ENCODE assay signal across 26 mouse cellular contexts in the genomic region with DNA sequence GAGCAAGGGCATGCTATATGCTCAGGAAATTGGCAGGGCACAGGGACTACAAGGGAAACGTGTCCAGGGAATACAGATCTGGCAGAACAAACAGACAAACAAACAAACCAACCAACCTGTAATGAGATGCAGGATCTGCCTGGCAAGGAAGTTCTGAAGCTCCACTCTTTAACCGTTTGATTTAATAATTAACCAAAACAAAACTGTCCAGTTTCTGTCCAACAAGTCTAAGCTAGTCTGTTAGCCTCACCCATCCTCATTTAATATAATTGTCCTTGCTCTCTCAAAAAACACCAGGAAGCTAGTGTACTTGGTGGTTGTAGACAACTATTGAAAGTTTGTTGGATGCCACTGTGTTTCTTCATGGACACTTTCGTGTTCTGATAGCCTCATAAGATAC.
DNase-seq lines count a peak whose midpoint lies in the region; ATAC-seq and TF ChIP-seq lines count a peak whose summit lies in the region.
"Had no signal": no experiment of that assay in that cellular context is flagged by ENCODE, and none has a peak within 500 bp of the region (broad histone marks: within the 10 kb centered on the region; RNA-seq: fewer than 3 reads in every experiment).

No protein-coding gene starts in this region.

- no peak overlapping the region for H3K4me3 ChIP-seq in intestine, embryonic 15.5 days (replicated peaks)
- no peak overlapping the region for H3K4me3 ChIP-seq in intestine, postnatal 0 days (ENCODE audit: low read depth, low read length)
- H3K4me3 ChIP-seq in kidney, adult 2 months (ENCODE audit: insufficient read depth, low read depth, low read length) = no peak overlapping the region
- H3K4me3 ChIP-seq in liver, adult 2 months (ENCODE audit: insufficient read depth, low read depth, low read length) = no peak overlapping the region
- H3K4me3 ChIP-seq: embryonic facial prominence, embryonic 12.5 days; erythroblast, embryonic 14.5 days; forebrain, embryonic 12.5 days; forebrain, embryonic 15.5 days; hindbrain, embryonic 12.5 days; hindbrain, embryonic 15.5 days had no signal

- H3K79me2 ChIP-seq in liver, adult 2 months (ENCODE audit: control insufficient read depth, insufficient read depth, low read length) = no peaks in the 10 kb centered on the region

- peak; percentile 70 for DNase-seq in kidney, adult 2 months
- no peak for DNase-seq in kidney, postnatal 10 days
- peak; percentile 14 for DNase-seq in liver, adult 2 months (ENCODE audit: extremely low read depth, low read depth, low spot score)
- DNase-seq in liver = no peak
- no peak for DNase-seq in spleen, postnatal 4 days (ENCODE audit: low spot score in 2 of 2)
- DNase-seq: adrenal gland, postnatal 10 days; adrenal gland, postnatal 36 days; B cell, adult 2 months; cerebellum, adult 18-20 months; cerebellum, adult 9-10 months; cerebellum, postnatal 14 days; gastrocnemius, postnatal 10 days; gastrocnemius, postnatal 36 days; heart, adult 11 months had no signal

- H3K4me1 ChIP-seq in intestine, embryonic 15.5 days (replicated peaks) = no peaks in the 10 kb centered on the region
- H3K4me1 ChIP-seq in intestine, postnatal 0 days (replicated peaks; ENCODE audit: control insufficient read depth, insufficient read depth, low read length) = no peaks in the 10 kb centered on the region
- peaks cover 8% of the 10 kb centered on the region; the same call in 1 of the 2 replicates for H3K4me1 ChIP-seq in kidney, adult 2 months (ENCODE audit: control insufficient read depth, insufficient read depth, low read length)
- no peaks in the 10 kb centered on the region for H3K4me1 ChIP-seq in liver, adult 2 months (ENCODE audit: control insufficient read depth, insufficient read depth, low read length)
- H3K4me1 ChIP-seq: embryonic facial prominence, embryonic 12.5 days; forebrain, embryonic 15.5 days; hindbrain, embryonic 12.5 days; hindbrain, embryonic 15.5 days had no signal

- H3K27me3 ChIP-seq in intestine, embryonic 15.5 days (replicated peaks) = no peaks in the 10 kb centered on the region
- no peaks in the 10 kb centered on the region for H3K27me3 ChIP-seq in intestine, postnatal 0 days (replicated peaks; ENCODE audit: control insufficient read depth, insufficient read depth, low read length)
- H3K27me3 ChIP-seq in kidney, adult 2 months (replicated peaks; ENCODE audit: control insufficient read depth, insufficient read depth, low read length) = no peaks in the 10 kb centered on the region
- no peaks in the 10 kb centered on the region for H3K27me3 ChIP-seq in liver, adult 2 months (ENCODE audit: control insufficient read depth, insufficient read depth, low read length)
- H3K27me3 ChIP-seq: CH12.LX; embryonic facial prominence, embryonic 12.5 days; forebrain, embryonic 12.5 days; forebrain, embryonic 15.5 days; hindbrain, embryonic 12.5 days; hindbrain, embryonic 15.5 days had no signal

- H3K9me3 ChIP-seq in intestine, embryonic 15.5 days = no peaks in the 10 kb centered on the region
- no peaks in the 10 kb centered on the region for H3K9me3 ChIP-seq in intestine, postnatal 0 days (ENCODE audit: control insufficient read depth)
- H3K9me3 ChIP-seq: embryonic facial prominence, embryonic 12.5 days; forebrain, embryonic 12.5 days; forebrain, embryonic 15.5 days; G1E; hindbrain, embryonic 12.5 days; hindbrain, embryonic 15.5 days had no signal

- no peak for TF ChIP-seq CTCF in intestine, postnatal 0 days (IDR thresholded peaks at IDR 0.05; ENCODE audit: low read depth)
- TF ChIP-seq CTCF in kidney, adult 2 months (conservative IDR thresholded peaks at IDR 0.05; ENCODE audit: insufficient read depth, insufficient read length, low read depth, low read length) = no peak
- no peak for TF ChIP-seq CTCF in liver, adult 2 months (IDR thresholded peaks at IDR 0.05; ENCODE audit: low read depth, low read length)

- no peak overlapping the region for H3K4me2 ChIP-seq in intestine, embryonic 15.5 days (replicated peaks)
- H3K4me2 ChIP-seq in intestine, postnatal 0 days (replicated peaks; ENCODE audit: low read depth) = no peak overlapping the region
- H3K4me2 ChIP-seq: embryonic facial prominence, embryonic 12.5 days; forebrain, embryonic 12.5 days; forebrain, embryonic 15.5 days; heart, embryonic 11.5 days; hindbrain, embryonic 12.5 days; hindbrain, embryonic 15.5 days had no signal

- peak; percentile 84 for ATAC-seq in intestine, embryonic 15.5 days
- no peak for ATAC-seq in intestine, postnatal 0 days
- ATAC-seq: forebrain, embryonic 15.5 days; Patski had no signal

- no peak overlapping the region for H3K9ac ChIP-seq in intestine, embryonic 15.5 days
- no peak overlapping the region for H3K9ac ChIP-seq in intestine, postnatal 0 days (ENCODE audit: low read depth, low read length)
- H3K9ac ChIP-seq in liver, adult 2 months (ENCODE audit: low read depth, low read length) = no peak overlapping the region
- H3K9ac ChIP-seq: embryonic facial prominence, embryonic 12.5 days; forebrain, embryonic 12.5 days; forebrain, embryonic 15.5 days; hindbrain, embryonic 12.5 days; hindbrain, embryonic 15.5 days had no signal

- no peak for TF ChIP-seq POLR2A in kidney, adult 2 months (IDR thresholded peaks at IDR 0.05; ENCODE audit: low read depth, low read length)
- TF ChIP-seq POLR2A in liver, adult 2 months (IDR thresholded peaks at IDR 0.05; ENCODE audit: extremely low read depth, insufficient read depth, low read length) = no peak

- no peak overlapping the region for H3K27ac ChIP-seq in intestine, embryonic 15.5 days
- H3K27ac ChIP-seq in intestine, postnatal 0 days (ENCODE audit: low read depth, low read length) = no peak overlapping the region
- H3K27ac ChIP-seq in kidney, adult 2 months (ENCODE audit: insufficient read depth, low read depth, low read length) = peak overlapping the region; percentile 97
- H3K27ac ChIP-seq in liver, adult 2 months (replicated peaks; ENCODE audit: insufficient read depth, low read depth, low read length) = no peak overlapping the region
- H3K27ac ChIP-seq: embryonic facial prominence, embryonic 12.5 days; forebrain, embryonic 12.5 days; forebrain, embryonic 15.5 days; hindbrain, embryonic 12.5 days; hindbrain, embryonic 15.5 days had no signal

- H3K36me3 ChIP-seq in intestine, embryonic 15.5 days = no peaks in the 10 kb centered on the region
- no peaks in the 10 kb centered on the region for H3K36me3 ChIP-seq in intestine, postnatal 0 days (ENCODE audit: control insufficient read depth, insufficient read depth)
- H3K36me3 ChIP-seq in kidney, adult 2 months (ENCODE audit: control insufficient read depth, insufficient read depth, low read length) = no peaks in the 10 kb centered on the region
- no peaks in the 10 kb centered on the region for H3K36me3 ChIP-seq in liver, adult 2 months (ENCODE audit: control insufficient read depth, insufficient read depth, low read length)
- H3K36me3 ChIP-seq: embryonic facial prominence, embryonic 12.5 days; forebrain, embryonic 12.5 days; forebrain, embryonic 15.5 days; G1E; hindbrain, embryonic 12.5 days; hindbrain, embryonic 15.5 days had no signal

- WGBS in intestine, embryonic 15.5 days = 64% methylated on average over 3 of the region's 3 CpGs
- WGBS in intestine, postnatal 0 days = 49% methylated on average over 3 of the region's 3 CpGs
- WGBS in kidney, adult 2 months = 45% methylated on average over 3 of the region's 3 CpGs
- 35% methylated on average over 3 of the region's 3 CpGs for WGBS in liver, adult 2 months

Comparison
In these comparisons a context has a peak if more than half of its experiments do, and no peak if none do; other contexts are left out.
1. DNase-seq: peak in kidney, adult 2 months (single experiment) and liver, adult 2 months (single experiment); none in kidney, postnatal 10 days (single experiment), liver (single experiment) and spleen, postnatal 4 days (0 of 2).